9 mouse cellular contexts compared by ENCODE assay signal in genomic region chr8:105820925-105821324, GRCm38 (mm10). TPM values are rescaled to one million over a fixed set of nuclear protein-coding genes. Genes with fewer than 3 reads are reported as not detected.
A peak's percentile ranks its signal among the peaks of the same experiment; 100 is the strongest.
DNase-seq lines count a peak whose midpoint lies in the region; ATAC-seq and TF ChIP-seq lines count a peak whose summit lies in the region.
"Had no signal": no experiment of that assay in that cellular context is flagged by ENCODE, and none has a peak within 500 bp of the region (broad histone marks: within the 10 kb centered on the region; RNA-seq: fewer than 3 reads in every experiment).

No protein-coding gene starts in this region.

- H3K27ac ChIP-seq in MEL (ENCODE audit: control insufficient read depth, low read depth, low read length), result no peak overlapping the region
- peak overlapping the region; percentile 90 for H3K27ac ChIP-seq in bone marrow, adult 2 months (ENCODE audit: control insufficient read depth, insufficient read depth, low read depth, low read length, poor library complexity)
- H3K27ac ChIP-seq in heart, embryonic 12.5 days (ENCODE audit: poor library complexity, severe bottlenecking), result peak overlapping the region; percentile 62
- peak overlapping the region; percentile 99 for H3K27ac ChIP-seq in liver, embryonic 15.5 days (replicated peaks)
- H3K27ac ChIP-seq: layer of hippocampus, adult 2 months had no signal

- H3K9ac ChIP-seq in MEL (ENCODE audit: control insufficient read depth, low read depth, low read length, poor library complexity, severe bottlenecking), result no peak overlapping the region
- peak overlapping the region; percentile 47 for H3K9ac ChIP-seq in heart, embryonic 12.5 days
- H3K9ac ChIP-seq in liver, embryonic 15.5 days, result peak overlapping the region; percentile 55

- DNase-seq in MEL (ENCODE audit: low read depth, low spot score), result peak; percentile 76
- no peak for DNase-seq in ovary, postnatal 10 days (ENCODE audit: low spot score)
- no peak for DNase-seq in cerebellum, postnatal 10 days
- DNase-seq in thymus, postnatal 36 days, result no peak
- DNase-seq: cerebellum, postnatal 25 days had no signal

- peak; percentile 77 to 91 for TF ChIP-seq EP300 in MEL (IDR thresholded peaks at IDR 0.05; ENCODE audit: low read depth in 1 of 2, low read length in 2 of 2)

- H3K4me2 ChIP-seq in heart, embryonic 12.5 days, result peak overlapping the region; percentile 43
- H3K4me2 ChIP-seq in liver, embryonic 15.5 days, result peak overlapping the region; percentile 74

- no peaks in the 10 kb centered on the region for H3K27me3 ChIP-seq in MEL (ENCODE audit: control insufficient read depth in 1 of 2, insufficient read depth in 2 of 2, low read length in 2 of 2)
- no peaks in the 10 kb centered on the region for H3K27me3 ChIP-seq in heart, embryonic 12.5 days (replicated peaks)
- no peaks in the 10 kb centered on the region for H3K27me3 ChIP-seq in liver, embryonic 15.5 days

- peaks cover 13 to 24% of the 10 kb centered on the region in 2 experiments for H3K4me1 ChIP-seq in MEL (ENCODE audit: control insufficient read depth in 1 of 2, insufficient read depth in 2 of 2, low read length in 2 of 2)
- H3K4me1 ChIP-seq in bone marrow, adult 2 months (ENCODE audit: control insufficient read depth, insufficient read depth, low read length), result peaks cover 4% of the 10 kb centered on the region; the same call in 1 of the 2 replicates
- H3K4me1 ChIP-seq in heart, embryonic 12.5 days (replicated peaks), result peaks cover 23% of the 10 kb centered on the region
- peaks cover 80% of the 10 kb centered on the region for H3K4me1 ChIP-seq in liver, embryonic 15.5 days (replicated peaks)

- no peak overlapping the region for H3K4me3 ChIP-seq in MEL (ENCODE audit: control insufficient read depth in 1 of 2, insufficient read depth in 1 of 2, low read depth in 2 of 2, low read length in 2 of 2)
- no peak overlapping the region for H3K4me3 ChIP-seq in bone marrow, adult 2 months (replicated peaks; ENCODE audit: control insufficient read depth, low read depth, low read length)
- H3K4me3 ChIP-seq in heart, embryonic 12.5 days, result no peak overlapping the region
- peak overlapping the region; percentile 76 for H3K4me3 ChIP-seq in liver, embryonic 15.5 days (replicated peaks)
- H3K4me3 ChIP-seq: layer of hippocampus, adult 2 months had no signal

- ATAC-seq in heart, embryonic 12.5 days (ENCODE audit: insufficient number of reproducible peaks, low FRiP score), result peak; percentile 95
- peak; percentile 97 for ATAC-seq in liver, embryonic 15.5 days (ENCODE audit: insufficient read depth)

- TF ChIP-seq CTCF in MEL (IDR thresholded peaks at IDR 0.05 in 2 of 3, conservative IDR thresholded peaks at IDR 0.05 in 1 of 3; ENCODE audit: control insufficient read depth in 1 of 3, insufficient read depth in 1 of 3, low read depth in 2 of 3, low read length in 3 of 3, poor library complexity in 1 of 3, severe bottlenecking in 1 of 3), result no peak
- no peak for TF ChIP-seq CTCF in bone marrow, adult 2 months (IDR thresholded peaks at IDR 0.05; ENCODE audit: control insufficient read depth, insufficient read depth, low read length)

- H3K9me3 ChIP-seq in MEL (replicated peaks; ENCODE audit: insufficient read depth, low read length), result no peaks in the 10 kb centered on the region
- no peaks in the 10 kb centered on the region for H3K9me3 ChIP-seq in heart, embryonic 12.5 days (replicated peaks)
- no peaks in the 10 kb centered on the region for H3K9me3 ChIP-seq in liver, embryonic 15.5 days (replicated peaks)

- TF ChIP-seq RAD21 in MEL (IDR thresholded peaks at IDR 0.05; ENCODE audit: low read depth, low read length), result no peak

- peaks cover under 1 to 20% of the 10 kb centered on the region in 2 experiments for H3K36me3 ChIP-seq in MEL (ENCODE audit: control insufficient read depth in 1 of 2, insufficient read depth in 2 of 2, low read length in 2 of 2)
- peaks cover 61% of the 10 kb centered on the region for H3K36me3 ChIP-seq in heart, embryonic 12.5 days
- H3K36me3 ChIP-seq in liver, embryonic 15.5 days (replicated peaks), result peaks cover 87% of the 10 kb centered on the region

- no peak for TF ChIP-seq POLR2A in MEL (IDR thresholded peaks at IDR 0.05; ENCODE audit: control insufficient read depth in 1 of 2, insufficient read depth in 1 of 2, low read depth in 1 of 2, low read length in 2 of 2, poor library complexity in 1 of 2)
- TF ChIP-seq POLR2A in bone marrow, adult 2 months (IDR thresholded peaks at IDR 0.05; ENCODE audit: borderline replicate concordance, control insufficient read depth, low read depth, low read length), result no peak

- peaks cover 7% of the 10 kb centered on the region; the same call in 1 of the 2 replicates for H3K79me2 ChIP-seq in MEL (ENCODE audit: control insufficient read depth, insufficient read depth, low read length, poor library complexity)

- 65% methylated on average over 1 of the region's 1 CpGs for WGBS in bone marrow, adult 2 months
- 80% methylated on average over 1 of the region's 1 CpGs for WGBS in heart, embryonic 12.5 days
- WGBS in liver, embryonic 15.5 days (ENCODE audit: insufficient replicate concordance), result 15% methylated on average over 1 of the region's 1 CpGs

TF ChIP-seq in MEL, 35 proteins besides CTCF, POLR2A, EP300 and RAD21 (continues in another document):
- TF ChIP-seq ZNF384 (IDR thresholded peaks at IDR 0.05; ENCODE audit: low read depth, low read length) (no peak), ELF1 (IDR thresholded peaks at IDR 0.05; ENCODE audit: low read depth, low read length) (no peak), CHD1 (IDR thresholded peaks at IDR 0.05; ENCODE audit: low read depth, low read length) (no peak), JUND (IDR thresholded peaks at IDR 0.05; ENCODE audit: low read depth, low read length) (no peak), GABPA (IDR thresholded peaks at IDR 0.05; ENCODE audit: low read depth, low read length) (no peak), MAX (IDR thresholded peaks at IDR 0.05; ENCODE audit: low read length) (0 out of 2 replicates have a peak, but pooled peaks have one; percentile 39), ZKSCAN1 (IDR thresholded peaks at IDR 0.05; ENCODE audit: low read depth, low read length) (no peak), NRF1 (IDR thresholded peaks at IDR 0.05; ENCODE audit: insufficient read depth, low read depth, low read length, poor library complexity, severe bottlenecking) (no peak), MYC (IDR thresholded peaks at IDR 0.05; ENCODE audit: low read depth, low read length) (no peak), TCF12 (IDR thresholded peaks at IDR 0.05; ENCODE audit: low read depth, low read length) (peak; percentile 94), USF1 (IDR thresholded peaks at IDR 0.05; ENCODE audit: low read depth, low read length) (no peak), ZC3H11A (IDR thresholded peaks at IDR 0.05; ENCODE audit: low read depth, low read length) (no peak), ZMIZ1 (IDR thresholded peaks at IDR 0.05; ENCODE audit: low read depth, low read length) (no peak), CHD2 (IDR thresholded peaks at IDR 0.05; ENCODE audit: low read length) (no peak)

RNA-seq across cellular contexts. Expression of gene Ranbp10, which starts 6.2 kb away (rescaled TPM):
- total RNA-seq in MEL (2012; rRNA removed), result 7.4 and 7.7 TPM in 2 replicates
- polyA plus RNA-seq in MEL (2012; ENCODE audit: insufficient read depth in 1 of 2, insufficient read length in 2 of 2, low read depth in 1 of 2, low replicate concordance in 2 of 2, missing spikeins in 1 of 2), result 10 to 100 TPM in 1 of 2 experiments, not detected in 1; 22.1 TPM
- 90.8 and 98.0 TPM in 2 replicates for polyA plus RNA-seq in bone marrow, adult 2 months (2011; ENCODE audit: insufficient read depth, insufficient read length, low replicate concordance, missing spikeins)
- 11.0 and 11.3 TPM in 2 replicates for polyA plus RNA-seq in heart, embryonic 12.5 days (2016; fragmentation: Nextera tagmentation; extraction: Ambion mirVana)
- 45.0 and 52.2 TPM in 2 replicates for polyA plus RNA-seq in liver, embryonic 15.5 days (2015; fragmentation: Nextera tagmentation; extraction: Ambion mirVana)

RNA-seq across cellular contexts. Expression of gene Tsnaxip1, which starts 6.6 kb away (rescaled TPM):
- not detected in 2 replicates for total RNA-seq in MEL (2012; rRNA removed)
- polyA plus RNA-seq in MEL (2012; ENCODE audit: insufficient read depth in 1 of 2, insufficient read length in 2 of 2, low read depth in 1 of 2, low replicate concordance in 2 of 2, missing spikeins in 1 of 2), result under 1 TPM in 1 of 2 experiments, not detected in 1; 0.10 TPM
- 3.6 TPM in 1 of 2 replicates, not detected in the other for polyA plus RNA-seq in bone marrow, adult 2 months (2011; ENCODE audit: insufficient read depth, insufficient read length, low replicate concordance, missing spikeins)
- polyA plus RNA-seq in heart, embryonic 12.5 days (2016; fragmentation: Nextera tagmentation; extraction: Ambion mirVana), result 0.14 and 0.15 TPM in 2 replicates
- 0.07 and 0.22 TPM in 2 replicates for polyA plus RNA-seq in liver, embryonic 15.5 days (2015; fragmentation: Nextera tagmentation; extraction: Ambion mirVana)

RNA-seq across cellular contexts. Expression of gene Cenpt, which starts 32.2 kb away (rescaled TPM):
- 14.2 and 15.7 TPM in 2 replicates for total RNA-seq in MEL (2012; rRNA removed)
- polyA plus RNA-seq in MEL (2012; ENCODE audit: insufficient read depth in 1 of 2, insufficient read length in 2 of 2, low read depth in 1 of 2, low replicate concordance in 2 of 2, missing spikeins in 1 of 2), result 10 to 100 TPM in 1 of 2 experiments, not detected in 1; 26.5 TPM
- 30.3 and 73.2 TPM in 2 replicates for polyA plus RNA-seq in bone marrow, adult 2 months (2011; ENCODE audit: insufficient read depth, insufficient read length, low replicate concordance, missing spikeins)
- 42.8 and 46.9 TPM in 2 replicates for polyA plus RNA-seq in heart, embryonic 12.5 days (2016; fragmentation: Nextera tagmentation; extraction: Ambion mirVana)
- polyA plus RNA-seq in liver, embryonic 15.5 days (2015; fragmentation: Nextera tagmentation; extraction: Ambion mirVana), result 20.3 and 22.7 TPM in 2 replicates

RNA-seq across cellular contexts. Expression of gene Thap11, which starts 34.0 kb away (rescaled TPM):
- 41.9 and 48.8 TPM in 2 replicates for total RNA-seq in MEL (2012; rRNA removed)
- polyA plus RNA-seq in MEL (2012; ENCODE audit: insufficient read depth in 1 of 2, insufficient read length in 2 of 2, low read depth in 1 of 2, low replicate concordance in 2 of 2, missing spikeins in 1 of 2), result 10 to 100 TPM in 1 of 2 experiments, not detected in 1; 51.4 TPM
- 9.8 and 12.6 TPM in 2 replicates for polyA plus RNA-seq in bone marrow, adult 2 months (2011; ENCODE audit: insufficient read depth, insufficient read length, low replicate concordance, missing spikeins)
- polyA plus RNA-seq in heart, embryonic 12.5 days (2016; fragmentation: Nextera tagmentation; extraction: Ambion mirVana), result 53.8 and 59.3 TPM in 2 replicates
- 31.5 and 32.2 TPM in 2 replicates for polyA plus RNA-seq in liver, embryonic 15.5 days (2015; fragmentation: Nextera tagmentation; extraction: Ambion mirVana)

RNA-seq across cellular contexts. Expression of gene Nutf2, which starts 39.5 kb away (rescaled TPM):
- 167 and 198 TPM in 2 replicates for total RNA-seq in MEL (2012; rRNA removed)
- 10 to 100 TPM in 1 of 2 experiments, not detected in 1; 28.0 TPM for polyA plus RNA-seq in MEL (2012; ENCODE audit: insufficient read depth in 1 of 2, insufficient read length in 2 of 2, low read depth in 1 of 2, low replicate concordance in 2 of 2, missing spikeins in 1 of 2)
- polyA plus RNA-seq in bone marrow, adult 2 months (2011; ENCODE audit: insufficient read depth, insufficient read length, low replicate concordance, missing spikeins), result 35.2 and 54.8 TPM in 2 replicates
- 201 and 224 TPM in 2 replicates for polyA plus RNA-seq in heart, embryonic 12.5 days (2016; fragmentation: Nextera tagmentation; extraction: Ambion mirVana)
- 85.2 and 94.1 TPM in 2 replicates for polyA plus RNA-seq in liver, embryonic 15.5 days (2015; fragmentation: Nextera tagmentation; extraction: Ambion mirVana)
